In the genomic region with DNA sequence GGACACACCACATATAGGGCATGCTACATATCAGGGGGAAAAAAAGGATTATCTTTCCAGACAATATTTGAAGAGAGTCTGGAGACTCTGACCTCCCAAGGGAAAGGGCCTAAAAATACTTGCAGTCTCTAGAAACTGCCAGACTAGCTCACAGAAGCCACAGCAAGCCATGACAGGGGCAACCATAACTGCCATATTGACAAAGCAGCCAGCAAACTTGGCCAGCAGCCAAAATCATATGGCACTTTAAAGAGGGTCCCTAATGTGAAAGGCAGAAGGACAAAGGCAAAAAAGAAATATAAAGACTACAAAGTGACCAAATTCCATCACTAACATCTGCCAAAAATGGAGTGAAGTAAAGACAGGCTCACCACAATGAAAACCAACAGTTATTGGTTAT, we compare ENCODE assay signal across 20 mouse cellular contexts.
DNase-seq lines count a peak whose midpoint lies in the region; ATAC-seq and TF ChIP-seq lines count a peak whose summit lies in the region.
"Had no signal": no experiment of that assay in that cellular context is flagged by ENCODE, and none has a peak within 500 bp of the region (broad histone marks: within the 10 kb centered on the region; RNA-seq: fewer than 3 reads in every experiment).

No protein-coding gene starts in this region.

- H3K27ac ChIP-seq in forebrain, embryonic 13.5 days: peak overlapping the region; percentile 60
- no peak overlapping the region for H3K27ac ChIP-seq in forebrain, embryonic 12.5 days
- no peak overlapping the region for H3K27ac ChIP-seq in hindbrain, embryonic 15.5 days (replicated peaks)
- H3K27ac ChIP-seq in hindbrain, embryonic 12.5 days: no peak overlapping the region
- H3K27ac ChIP-seq in lung, embryonic 16.5 days (ENCODE audit: low read length): no peak overlapping the region
- H3K27ac ChIP-seq: embryonic facial prominence, embryonic 10.5 days; heart, adult 2 months; heart, embryonic 15.5 days had no signal

- no peaks in the 10 kb centered on the region for H3K36me3 ChIP-seq in forebrain, embryonic 13.5 days (ENCODE audit: poor library complexity, severe bottlenecking)
- H3K36me3 ChIP-seq in forebrain, embryonic 12.5 days (replicated peaks): no peaks in the 10 kb centered on the region
- no peaks in the 10 kb centered on the region for H3K36me3 ChIP-seq in hindbrain, embryonic 15.5 days
- H3K36me3 ChIP-seq in hindbrain, embryonic 12.5 days: no peaks in the 10 kb centered on the region
- no peaks in the 10 kb centered on the region for H3K36me3 ChIP-seq in lung, embryonic 16.5 days (ENCODE audit: control insufficient read depth, insufficient read depth, low read length)
- H3K36me3 ChIP-seq: embryonic facial prominence, embryonic 10.5 days; heart, embryonic 15.5 days had no signal

- H3K4me3 ChIP-seq in forebrain, embryonic 13.5 days: no peak overlapping the region
- no peak overlapping the region for H3K4me3 ChIP-seq in forebrain, embryonic 12.5 days (replicated peaks)
- H3K4me3 ChIP-seq in hindbrain, embryonic 15.5 days: no peak overlapping the region
- H3K4me3 ChIP-seq in hindbrain, embryonic 12.5 days: no peak overlapping the region
- H3K4me3 ChIP-seq in lung, embryonic 16.5 days (ENCODE audit: low read length): no peak overlapping the region
- H3K4me3 ChIP-seq: embryonic facial prominence, embryonic 10.5 days; heart, adult 2 months; heart, embryonic 15.5 days had no signal

- no peak overlapping the region for H3K9ac ChIP-seq in forebrain, embryonic 13.5 days
- no peak overlapping the region for H3K9ac ChIP-seq in forebrain, embryonic 12.5 days
- H3K9ac ChIP-seq in hindbrain, embryonic 15.5 days: no peak overlapping the region
- no peak overlapping the region for H3K9ac ChIP-seq in hindbrain, embryonic 12.5 days
- H3K9ac ChIP-seq in lung, embryonic 16.5 days (ENCODE audit: low read length): no peak overlapping the region
- H3K9ac ChIP-seq: heart, embryonic 15.5 days had no signal

- H3K27me3 ChIP-seq in forebrain, embryonic 13.5 days: no peaks in the 10 kb centered on the region
- no peaks in the 10 kb centered on the region for H3K27me3 ChIP-seq in forebrain, embryonic 12.5 days
- no peaks in the 10 kb centered on the region for H3K27me3 ChIP-seq in hindbrain, embryonic 15.5 days
- no peaks in the 10 kb centered on the region for H3K27me3 ChIP-seq in hindbrain, embryonic 12.5 days
- no peaks in the 10 kb centered on the region for H3K27me3 ChIP-seq in lung, embryonic 16.5 days (ENCODE audit: control insufficient read depth, insufficient read depth, low read depth, low read length)
- H3K27me3 ChIP-seq: CH12.LX; heart, embryonic 15.5 days had no signal

- peaks cover 26% of the 10 kb centered on the region for H3K4me1 ChIP-seq in forebrain, embryonic 13.5 days
- no peaks in the 10 kb centered on the region for H3K4me1 ChIP-seq in forebrain, embryonic 12.5 days
- 0 out of 2 replicates have a peak, but pooled peaks cover 5% of the 10 kb centered on the region for H3K4me1 ChIP-seq in hindbrain, embryonic 15.5 days (replicated peaks)
- no peaks in the 10 kb centered on the region for H3K4me1 ChIP-seq in hindbrain, embryonic 12.5 days
- H3K4me1 ChIP-seq in lung, embryonic 16.5 days (replicated peaks; ENCODE audit: control insufficient read depth, insufficient read depth, low read length): peaks cover 6% of the 10 kb centered on the region; the same call in 1 of the 2 replicates
- H3K4me1 ChIP-seq: embryonic facial prominence, embryonic 10.5 days had no signal

- ATAC-seq in forebrain, embryonic 13.5 days: no peak
- ATAC-seq in forebrain, embryonic 12.5 days (ENCODE audit: low FRiP score): no peak
- ATAC-seq in hindbrain, embryonic 15.5 days (ENCODE audit: low FRiP score, low read depth): peak; percentile 19; the same call in 1 of the 2 replicates
- ATAC-seq in hindbrain, embryonic 12.5 days (ENCODE audit: low FRiP score): no peak
- peak; percentile 13; the same call in 1 of the 2 replicates for ATAC-seq in lung, embryonic 16.5 days (ENCODE audit: low read depth)
- ATAC-seq: activated CD4-positive, CD25-positive, alpha-beta regulatory T cell, adult 4 months; hindbrain, embryonic 16.5 days; Patski had no signal

- no peak for DNase-seq in lung, postnatal 14 days
- peak; percentile 60 for DNase-seq in brain, embryonic 14.5 days (ENCODE audit: low read depth)
- DNase-seq: adrenal gland, postnatal 14 days; cerebellum, adult 9-10 months; gastrocnemius, postnatal 14 days; heart, adult 2 months; heart, postnatal 14 days; kidney, adult 11 months had no signal

- TF ChIP-seq POLR2A in brain, embryonic 14.5 days (IDR thresholded peaks at IDR 0.05; ENCODE audit: borderline replicate concordance, extremely low read depth, insufficient read depth, insufficient read length, poor library complexity, severe bottlenecking): no peak

- H3K4me2 ChIP-seq in forebrain, embryonic 13.5 days: no peak overlapping the region
- H3K4me2 ChIP-seq in forebrain, embryonic 12.5 days: no peak overlapping the region
- no peak overlapping the region for H3K4me2 ChIP-seq in hindbrain, embryonic 15.5 days
- no peak overlapping the region for H3K4me2 ChIP-seq in hindbrain, embryonic 12.5 days (replicated peaks)
- H3K4me2 ChIP-seq in lung, embryonic 16.5 days (ENCODE audit: low read depth, low read length): no peak overlapping the region
- H3K4me2 ChIP-seq: heart, embryonic 11.5 days; heart, embryonic 15.5 days had no signal

- TF ChIP-seq CTCF in brain, embryonic 14.5 days (IDR thresholded peaks at IDR 0.05; ENCODE audit: borderline replicate concordance, extremely low read depth, insufficient read depth, insufficient read length): no peak

- H3K9me3 ChIP-seq in forebrain, embryonic 13.5 days (replicated peaks): no peaks in the 10 kb centered on the region
- no peaks in the 10 kb centered on the region for H3K9me3 ChIP-seq in forebrain, embryonic 12.5 days
- no peaks in the 10 kb centered on the region for H3K9me3 ChIP-seq in hindbrain, embryonic 15.5 days
- no peaks in the 10 kb centered on the region for H3K9me3 ChIP-seq in hindbrain, embryonic 12.5 days (replicated peaks)
- H3K9me3 ChIP-seq in lung, embryonic 16.5 days (ENCODE audit: control insufficient read depth, low read length): no peaks in the 10 kb centered on the region
- H3K9me3 ChIP-seq: embryonic facial prominence, embryonic 10.5 days; heart, embryonic 15.5 days had no signal

Comparison
In these comparisons a context has a peak if more than half of its experiments do, and no peak if none do; other contexts are left out.
1. ATAC-seq: peak in hindbrain, embryonic 15.5 days (single experiment) and lung, embryonic 16.5 days (single experiment); none in forebrain, embryonic 13.5 days (single experiment), forebrain, embryonic 12.5 days (single experiment) and hindbrain, embryonic 12.5 days (single experiment).